Mouse (Mus musculus) stomach, embryonic 14.5 days (tissue): ENCODE data around the gene Mroh7. TPM values are rescaled to one million over a fixed set of nuclear protein-coding genes. Genes with fewer than 3 reads are reported as not detected.

ENCODE experiments used
- ATAC-seq: fragments of 200-750 bp; cut with Nextera tagmentation; 2 replicates; pipeline ENCODE4 v1.8.0; 2017; ENCODE audit warnings: low read depth, moderate TSS enrichment; ENCODE audit not compliant: insufficient number of reproducible peaks, insufficient read depth, low FRiP score
- H3K27ac ChIP-seq: fragments of 300-500 bp; sonication (generic); 2 replicates; pipeline ENCODE4 v1.5.1; 2014; ENCODE audit warnings: mild to moderate bottlenecking, low read length, moderate library complexity, mixed read lengths
- H3K27me3 ChIP-seq: fragments of 300-500 bp; sonication (generic); 2 replicates; pipeline ENCODE4 v1.6.1; 2014; ENCODE audit warnings: low read length, control low read depth, mixed read lengths; ENCODE audit not compliant: control insufficient read depth, insufficient read depth
- H3K36me3 ChIP-seq: fragments of 300-500 bp; sonication (generic); 2 replicates; pipeline ENCODE4 v1.6.1; 2014; ENCODE audit warnings: mild to moderate bottlenecking, control low read depth, low read length, moderate library complexity, mixed read lengths; ENCODE audit not compliant: control insufficient read depth, insufficient read depth
- H3K4me1 ChIP-seq: fragments of 300-500 bp; sonication (generic); 2 replicates; pipeline ENCODE4 v1.6.1; 2014; ENCODE audit warnings: low read length, control low read depth, mixed read lengths; ENCODE audit not compliant: control insufficient read depth, insufficient read depth
- H3K4me2 ChIP-seq: fragments of 300-500 bp; sonication (generic); replicated peaks from 2 replicates; pipeline ENCODE4 v1.6.1; 2014; ENCODE audit warnings: low read depth, low read length, control low read depth
- H3K4me3 ChIP-seq: fragments of 300-500 bp; sonication (generic); 2 replicates; pipeline ENCODE4 v1.5.1; 2014; ENCODE audit warnings: low read depth, low read length, control low read depth
- H3K9ac ChIP-seq: fragments of 300-500 bp; sonication (generic); replicated peaks from 2 replicates; pipeline ENCODE4 v1.6.1; 2014; ENCODE audit warnings: low read depth, mild to moderate bottlenecking, control low read depth, low read length, moderate library complexity, mixed read lengths
- H3K9me3 ChIP-seq: fragments of 300-500 bp; sonication (generic); 2 replicates; pipeline ENCODE4 v1.6.1; 2016; ENCODE audit warnings: low read depth, low read length, control low read depth; ENCODE audit not compliant: control insufficient read depth
- WGBS: fragments of 180-500 bp; shearing (Covaris S2); extraction: QIAGEN DNeasy Blood & Tissue Kit; methylation state at CpG from one replicate; pipeline ENCODE4 v1.1.7; 2014; 5-methylcytosine and 5-hydroxymethylcytosine counted together
- polyA plus RNA-seq: library from polyadenylated mRNA; unstranded; fragments of >200 nt; fragmentation: Nextera tagmentation; extraction: Ambion mirVana; gene quantifications from 2 replicates; pipeline ENCODE4 v1.2.1, GENCODE M21; 2014

Mroh7 gene
- polyA plus RNA-seq, 1 experiment from 2014 or later: 0.10 TPM

- Histone ChIP-seq H3K27me3 (no peaks in the 10 kb centered on the region), H3K9ac (no peak overlapping the region; the same call in 1 of the 2 replicates), H3K4me2 (peak overlapping the region; percentile 19; the same call in 1 of the 2 replicates), H3K9me3 (no peaks in the 10 kb centered on the region), H3K4me3 (no peak overlapping the region), H3K4me1 (peaks cover 14% of the 10 kb centered on the region; the same call in 1 of the 2 replicates), H3K27ac (no peak overlapping the region), H3K36me3 (no peaks in the 10 kb centered on the region)
- WGBS: 46% methylated on average over 5 of the region's 5 CpGs
- no peak for ATAC-seq
These were observed 22.8 kb downstream of the Mroh7 start for GRCm38 (mm10) chr4:106707957-106708356.

- Histone ChIP-seq H3K36me3 (no peaks in the 10 kb centered on the region), H3K9me3 (no peaks in the 10 kb centered on the region), H3K9ac (no peak overlapping the region), H3K4me2 (no peak overlapping the region), H3K27ac (no peak overlapping the region; the same call in 1 of the 2 replicates), H3K4me3 (no peak overlapping the region), H3K4me1 (peaks cover 14% of the 10 kb centered on the region; the same call in 1 of the 2 replicates), H3K27me3 (no peaks in the 10 kb centered on the region)
- ATAC-seq: no peak
- WGBS: 42% methylated on average over 8 of the region's 8 CpGs
These were observed 25.5 kb downstream of the Mroh7 start for GRCm38 (mm10) chr4:106705096-106705665.

DNA sequence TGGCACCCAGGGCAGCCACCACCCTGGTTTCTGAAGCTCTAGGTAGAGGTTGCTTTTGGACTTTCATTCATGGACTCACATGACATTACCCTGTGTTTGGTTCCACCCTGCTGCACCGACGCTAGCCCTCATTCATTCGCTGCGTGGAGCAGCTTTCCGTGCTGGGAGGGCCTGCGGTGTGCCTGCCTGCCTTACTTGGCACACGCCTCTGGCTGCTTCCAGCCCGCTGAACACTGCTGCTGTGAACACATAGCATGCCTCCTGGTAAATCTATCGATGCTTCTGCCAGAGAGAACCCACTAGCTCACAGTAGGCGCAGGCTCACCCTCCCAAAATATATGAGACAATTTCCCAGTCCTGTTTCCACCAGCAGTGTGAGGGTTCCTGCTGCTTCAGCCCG, 26.3 kb downstream of the Mroh7 start:
- Histone ChIP-seq H3K36me3 (no peaks in the 10 kb centered on the region), H3K4me3 (no peak overlapping the region), H3K4me1 (peaks cover 14% of the 10 kb centered on the region; the same call in 1 of the 2 replicates), H3K9me3 (no peaks in the 10 kb centered on the region), H3K4me2 (no peak overlapping the region), H3K27ac (no peak overlapping the region), H3K27me3 (no peaks in the 10 kb centered on the region), H3K9ac (no peak overlapping the region)
- ATAC-seq: no peak
- WGBS: 63% methylated on average over 11 of the region's 11 CpGs

- Histone ChIP-seq H3K27ac (no peak overlapping the region), H3K4me3 (no peak overlapping the region), H3K36me3 (no peaks in the 10 kb centered on the region), H3K9ac (no peak overlapping the region), H3K4me2 (no peak overlapping the region), H3K4me1 (peaks cover 14% of the 10 kb centered on the region; the same call in 1 of the 2 replicates), H3K27me3 (no peaks in the 10 kb centered on the region), H3K9me3 (no peaks in the 10 kb centered on the region)
- WGBS: 83% methylated on average over 10 of the region's 10 CpGs
- no peak for ATAC-seq
These were observed 26.8 kb downstream of the Mroh7 start for GRCm38 (mm10) chr4:106703956-106704355.

- Histone ChIP-seq H3K36me3 (no peaks in the 10 kb centered on the region), H3K4me2 (no peak overlapping the region), H3K27ac (no peak overlapping the region), H3K9ac (no peak overlapping the region), H3K9me3 (no peaks in the 10 kb centered on the region), H3K4me3 (no peak overlapping the region), H3K27me3 (no peaks in the 10 kb centered on the region), H3K4me1 (peaks cover 11% of the 10 kb centered on the region; the same call in 1 of the 2 replicates)
- 20% methylated on average over 4 of the region's 4 CpGs for WGBS
- ATAC-seq: no peak
These were observed 29.9 kb downstream of the Mroh7 start for GRCm38 (mm10) chr4:106700798-106701197.

- no peaks in the 10 kb centered on the region for H3K36me3 ChIP-seq
- WGBS: 16% methylated on average over 9 of the region's 9 CpGs
- 0 out of 2 replicates have a peak, but pooled peaks cover 8% of the 10 kb centered on the region for H3K4me1 ChIP-seq
- no peaks in the 10 kb centered on the region for H3K9me3 ChIP-seq
- no peak overlapping the region for H3K9ac ChIP-seq
- peak; percentile 65; the same call in 1 of the 2 replicates for ATAC-seq
- no peak overlapping the region for H3K4me3 ChIP-seq
- no peak overlapping the region for H3K4me2 ChIP-seq
- H3K27ac ChIP-seq: no peak overlapping the region
- H3K27me3 ChIP-seq: no peaks in the 10 kb centered on the region
These were observed 30.7 kb downstream of the Mroh7 start for GRCm38 (mm10) chr4:106699989-106700388.

DNA sequence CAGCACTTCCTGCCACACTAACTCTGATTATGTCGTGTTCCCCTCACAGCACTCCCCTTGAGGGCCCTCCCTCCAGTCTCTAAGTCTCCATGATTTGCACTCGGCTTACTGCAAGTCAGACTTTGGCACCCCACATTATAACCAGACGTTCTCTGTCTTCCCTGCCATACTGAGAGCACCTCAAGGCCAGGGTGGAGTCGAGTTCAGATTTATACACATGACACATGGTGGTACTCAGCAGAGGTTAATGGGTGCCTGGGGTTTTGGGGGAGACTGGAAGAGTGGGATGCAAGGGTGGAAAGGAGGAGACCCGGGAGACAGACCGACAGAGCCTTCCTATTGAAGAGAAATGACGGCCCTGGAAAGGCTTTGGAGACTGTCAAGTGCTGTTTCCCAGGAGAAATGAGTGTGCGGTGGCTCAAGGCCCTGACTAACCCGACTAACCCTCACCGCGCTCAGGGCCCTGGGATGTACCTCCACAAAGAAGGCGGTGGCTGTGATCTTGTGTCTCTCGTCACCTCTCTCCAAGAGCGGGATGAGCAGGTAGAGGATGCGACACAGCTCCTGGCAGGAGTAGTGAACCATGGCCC, 36.8 kb downstream of the Mroh7 start:
- Histone ChIP-seq H3K27ac (no peak overlapping the region), H3K4me2 (no peak overlapping the region), H3K9ac (no peak overlapping the region), H3K4me1 (no peaks in the 10 kb centered on the region), H3K36me3 (no peaks in the 10 kb centered on the region), H3K27me3 (no peaks in the 10 kb centered on the region), H3K9me3 (no peaks in the 10 kb centered on the region), H3K4me3 (no peak overlapping the region)
- 77% methylated on average over 15 of the region's 15 CpGs for WGBS
- no peak for ATAC-seq

DNA sequence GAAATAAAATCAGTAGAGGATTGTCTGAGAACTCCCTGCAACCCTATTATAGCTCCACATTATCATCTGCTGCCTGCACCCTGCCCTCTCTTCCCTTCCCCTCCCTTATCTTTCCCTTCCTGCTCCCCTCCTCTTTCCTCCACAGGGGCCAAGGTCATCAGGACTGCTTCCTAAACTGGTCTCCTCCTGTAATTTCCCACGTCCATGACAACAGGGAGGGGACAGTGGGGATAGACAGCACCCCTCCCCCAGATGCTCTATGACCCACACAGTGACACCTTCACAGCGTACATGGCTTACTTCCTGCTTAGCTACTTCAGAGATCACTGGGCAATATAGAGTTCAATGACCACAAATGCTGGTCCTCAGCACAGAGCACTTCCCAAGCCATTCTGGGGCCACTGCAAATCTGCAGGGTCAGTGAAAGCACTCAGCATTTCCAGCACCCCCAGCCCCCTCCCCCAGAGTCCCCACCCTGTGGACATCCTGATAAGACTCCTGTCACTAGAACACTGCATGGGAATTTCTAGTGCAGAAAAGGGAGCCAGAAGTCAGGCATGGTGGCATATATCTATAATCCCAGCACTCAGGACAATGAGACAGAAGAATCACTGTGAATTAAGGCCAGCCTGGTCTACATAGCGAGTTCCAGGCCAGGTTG, 42.0 kb downstream of the Mroh7 start:
- no peaks in the 10 kb centered on the region for H3K36me3 ChIP-seq
- 41% methylated on average over 3 of the region's 3 CpGs for WGBS
- H3K4me3 ChIP-seq: no peak overlapping the region
- no peaks in the 10 kb centered on the region for H3K4me1 ChIP-seq
- H3K27ac ChIP-seq: no peak overlapping the region
- H3K9me3 ChIP-seq: no peaks in the 10 kb centered on the region
- no peak overlapping the region for H3K4me2 ChIP-seq
- no peak overlapping the region for H3K9ac ChIP-seq
- H3K27me3 ChIP-seq: no peaks in the 10 kb centered on the region
- 0 out of 2 replicates have a peak, but pooled peaks have one; percentile 42 for ATAC-seq
